Mouse (Mus musculus) embryonic fibroblast, embryonic 13.5 days (primary cell): ENCODE results near the gene Inpp5f.

Experiments
- CTCF ChIP-seq: IDR thresholded peaks from 2 replicates; pipeline ENCODE4 v1.5.1; 2011; ENCODE audit warnings: mild to moderate bottlenecking, control low read depth, low read length, moderate library complexity, borderline replicate concordance; ENCODE audit not compliant: insufficient read depth
- POLR2A ChIP-seq: IDR thresholded peaks from 2 replicates; pipeline ENCODE4 v1.6.1; 2011; ENCODE audit warnings: low read depth, mild to moderate bottlenecking, control low read depth, low read length, moderate library complexity

DNA sequence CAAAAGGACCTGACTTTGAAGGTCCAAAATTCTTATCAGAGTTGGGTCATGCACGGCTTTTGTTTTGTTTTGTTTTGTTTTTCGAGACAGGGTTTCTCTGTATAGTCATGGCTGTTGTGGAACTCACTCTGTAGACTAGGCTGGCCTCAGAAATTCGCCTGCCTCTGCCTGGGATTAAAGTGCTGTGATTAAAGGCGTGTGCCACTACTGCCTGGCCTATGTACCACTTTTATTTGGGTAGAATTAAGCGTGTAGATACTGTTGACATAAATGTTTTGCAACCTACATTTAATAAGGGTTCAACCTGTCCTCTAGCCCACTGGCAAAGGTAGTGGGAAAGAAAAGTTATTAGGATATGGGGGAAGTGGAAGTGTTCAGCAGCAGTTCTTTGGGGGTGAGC is 12.1 kb upstream of the Inpp5f start:
- no peak for TF ChIP-seq CTCF
- TF ChIP-seq POLR2A = no peak
